Mouse (Mus musculus) erythroid progenitor cell, adult 5-6 weeks (primary cell): ENCODE data around the gene Map3k6. TPM values are rescaled to one million over a fixed set of nuclear protein-coding genes. Genes with fewer than 3 reads are reported as not detected.

Experiments used
- ATAC-seq: replicated peaks from 2 replicates; pipeline ENCODE4 v1.8.0; 2016; ENCODE audit warnings: moderate number of reproducible peaks, mild to moderate bottlenecking, moderate TSS enrichment, inconsistent platforms; ENCODE audit not compliant: poor library complexity, low FRiP score, severe bottlenecking
- total RNA-seq, 2 experiments: library from RNA; stranded (forward) in 1 of 2; stranded (reverse) in 1 of 2; fragments of 150-400 nt in 1 of 2; fragments of 186-747, 209-891 nt in 1 of 2; gene quantifications; 2 replicates each; pipeline versions ENCODE4 v1.2.3 to v1.2.4; 2015 to 2017; ENCODE audit warnings: low replicate concordance in 2 of 2

Map3k6 gene
- total RNA-seq, 2 experiments from 2014 or later = 4.2 to 8.1 TPM

DNA sequence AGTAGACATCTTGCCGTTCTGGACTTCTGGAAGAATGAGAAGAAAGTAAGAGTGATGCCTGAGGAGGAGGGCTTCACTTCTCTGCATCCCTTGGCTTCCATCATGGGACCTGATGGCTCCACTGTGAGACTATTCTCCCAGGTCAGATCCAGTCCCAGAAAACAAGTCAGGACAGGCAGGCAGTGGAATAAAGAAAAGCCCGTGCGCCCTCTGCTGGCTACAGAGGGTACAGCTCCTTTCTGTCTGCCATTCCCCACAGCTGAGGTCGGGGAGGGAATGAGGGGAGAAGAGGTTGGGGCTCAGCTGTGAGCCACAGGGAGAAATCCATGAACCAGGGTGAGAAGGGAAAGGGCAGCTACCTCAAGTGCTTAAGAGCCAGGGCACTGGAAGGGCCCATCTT lies 61.2 kb downstream of the Map3k6 start:
- ATAC-seq = peak; percentile 61; the same call in 1 of the 2 replicates

Other genes starting within 250 kb of the Map3k6 start
- 2.9 TPM in 2 replicates for gene Ahdc1, start 229.6 kb upstream of the Map3k6 start, total RNA-seq (2015; ENCODE audit: low replicate concordance)
- 0.26 TPM in 1 of 2 replicates, not detected in the other for gene Ahdc1, start 229.6 kb upstream of the Map3k6 start, total RNA-seq (2017; ENCODE audit: low replicate concordance)
- 79.6 and 83.6 TPM in 2 replicates for gene Wasf2, start 110.3 kb upstream of the Map3k6 start, total RNA-seq (2015; ENCODE audit: low replicate concordance)
- 59.7 and 73.7 TPM in 2 replicates for gene Wasf2, start 110.3 kb upstream of the Map3k6 start, total RNA-seq (2017; ENCODE audit: low replicate concordance)
- not detected in 2 replicates for gene Cd164l2, start 28.7 kb upstream of the Map3k6 start, total RNA-seq (2015; ENCODE audit: low replicate concordance)
- gene Cd164l2, start 28.7 kb upstream of the Map3k6 start, total RNA-seq (2017; ENCODE audit: low replicate concordance) = not detected in 2 replicates
- not detected in 2 replicates for gene Gpr3, start 28.3 kb upstream of the Map3k6 start, total RNA-seq (2015; ENCODE audit: low replicate concordance)
- gene Gpr3, start 28.3 kb upstream of the Map3k6 start, total RNA-seq (2017; ENCODE audit: low replicate concordance) = not detected in 2 replicates
- 0.84 TPM in 1 of 2 replicates, not detected in the other for gene Sytl1, start 22.3 kb downstream of the Map3k6 start, total RNA-seq (2015; ENCODE audit: low replicate concordance)
- gene Sytl1, start 22.3 kb downstream of the Map3k6 start, total RNA-seq (2017; ENCODE audit: low replicate concordance) = 1.8 TPM in 1 of 2 replicates, not detected in the other
- 5.0 and 10.1 TPM in 2 replicates for gene Tmem222, start 37.0 kb downstream of the Map3k6 start, total RNA-seq (2015; ENCODE audit: low replicate concordance)
- gene Tmem222, start 37.0 kb downstream of the Map3k6 start, total RNA-seq (2017; ENCODE audit: low replicate concordance) = 9.8 and 11.3 TPM in 2 replicates
- 16.2 and 28.5 TPM in 2 replicates for gene Wdtc1, start 112.7 kb downstream of the Map3k6 start, total RNA-seq (2015; ENCODE audit: low replicate concordance)
- 9.0 and 10.1 TPM in 2 replicates for gene Wdtc1, start 112.7 kb downstream of the Map3k6 start, total RNA-seq (2017; ENCODE audit: low replicate concordance)
- 15.9 and 18.4 TPM in 2 replicates for gene Slc9a1, start 128.9 kb downstream of the Map3k6 start, total RNA-seq (2015; ENCODE audit: low replicate concordance)
- 13.5 and 13.7 TPM in 2 replicates for gene Slc9a1, start 128.9 kb downstream of the Map3k6 start, total RNA-seq (2017; ENCODE audit: low replicate concordance)
- not detected in 2 replicates for gene Tent5b, start 239.3 kb downstream of the Map3k6 start, total RNA-seq (2015; ENCODE audit: low replicate concordance)
- not detected in 2 replicates for gene Tent5b, start 239.3 kb downstream of the Map3k6 start, total RNA-seq (2017; ENCODE audit: low replicate concordance)